Mouse (Mus musculus) spleen, postnatal 14 days (tissue): ENCODE measurements around the gene Smarcal1.

Experiments used
- DNase-seq, 2 experiments: peaks; one replicate each; pipeline ENCODE4 v3.0.0; 2021 to 2022; ENCODE audit warnings: low spot score in 2 of 2

Smarcal1 gene

GRCm38 (mm10) chr1:72590636-72591035 lies 7.6 kb downstream of the Smarcal1 start:
- DNase-seq = no peak

- DNase-seq = no peak
These were observed 9.3 kb downstream of the Smarcal1 start for GRCm38 (mm10) chr1:72592350-72592749.

GRCm38 (mm10) chr1:72593340-72593951 lies 10.4 kb downstream of the Smarcal1 start:
- DNase-seq = no peak

- DNase-seq = no peak
These were observed 12.6 kb downstream of the Smarcal1 start for GRCm38 (mm10) chr1:72595686-72596085.

GRCm38 (mm10) chr1:72596231-72596630 lies 13.2 kb downstream of the Smarcal1 start:
- DNase-seq = no peak

- DNase-seq = no peak
These were observed 16.4 kb downstream of the Smarcal1 start for GRCm38 (mm10) chr1:72599146-72600101.

- no peak for DNase-seq
These were observed 17.7 kb downstream of the Smarcal1 start for GRCm38 (mm10) chr1:72600778-72601177.

- no peak for DNase-seq
These were observed 18.2 kb downstream of the Smarcal1 start for GRCm38 (mm10) chr1:72601233-72601632.

GRCm38 (mm10) chr1:72602186-72602585 lies 19.1 kb downstream of the Smarcal1 start:
- DNase-seq = no peak

GRCm38 (mm10) chr1:72602803-72603202 lies 19.8 kb downstream of the Smarcal1 start:
- DNase-seq = no peak

GRCm38 (mm10) chr1:72606186-72606673 lies 23.2 kb downstream of the Smarcal1 start:
- no peak for DNase-seq

- no peak for DNase-seq
These were observed 26.1 kb downstream of the Smarcal1 start for GRCm38 (mm10) chr1:72609129-72609528.

- DNase-seq = no peak
These were observed 27.1 kb downstream of the Smarcal1 start for GRCm38 (mm10) chr1:72609887-72610877.

- DNase-seq = no peak
These were observed 29.1 kb downstream of the Smarcal1 start for GRCm38 (mm10) chr1:72612172-72612571.

GRCm38 (mm10) chr1:72635221-72635620 lies 52.2 kb downstream of the Smarcal1 start:
- no peak for DNase-seq

GRCm38 (mm10) chr1:72640658-72641410 lies 57.8 kb downstream of the Smarcal1 start:
- no peak for DNase-seq

- no peak for DNase-seq
These were observed 90.0 kb downstream of the Smarcal1 start for GRCm38 (mm10) chr1:72673070-72673469.
